Mouse (Mus musculus): ENCODE results near the gene Vegfa.

Vegfa gene

GRCm38 (mm10) chr17:46025927-46026668 is 6.1 kb downstream of the Vegfa start:
- DNase-seq (ENCODE audit: low read depth, low spot score) = no peak

GRCm38 (mm10) chr17:46025207-46025606 is 7.0 kb downstream of the Vegfa start:
- no peak for DNase-seq (ENCODE audit: low read depth, low spot score)

- no peak for DNase-seq (ENCODE audit: low read depth, low spot score)
Measured at GRCm38 (mm10) chr17:46024192-46024591, 8.0 kb downstream of the Vegfa start.

DNA sequence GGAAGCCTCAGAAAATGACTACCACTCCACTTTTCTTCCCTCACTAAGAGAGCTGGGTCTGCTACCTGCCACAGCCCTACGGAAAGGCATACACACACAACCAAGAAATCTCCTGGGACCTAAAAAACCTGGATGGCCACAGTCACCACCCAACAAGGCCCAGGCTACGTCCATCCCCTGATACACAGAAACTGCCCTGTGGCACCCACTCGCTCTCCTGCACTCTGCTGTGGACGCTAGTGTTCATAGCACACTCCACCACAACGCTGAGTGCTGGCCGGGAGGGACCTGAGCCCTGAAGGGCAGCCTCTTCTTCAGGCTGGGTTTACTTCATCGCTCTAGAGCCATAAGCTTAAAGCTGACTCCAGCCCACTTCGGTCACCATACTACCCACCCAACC is 8.6 kb downstream of the Vegfa start:
- DNase-seq (ENCODE audit: low read depth, low spot score) = no peak

DNA sequence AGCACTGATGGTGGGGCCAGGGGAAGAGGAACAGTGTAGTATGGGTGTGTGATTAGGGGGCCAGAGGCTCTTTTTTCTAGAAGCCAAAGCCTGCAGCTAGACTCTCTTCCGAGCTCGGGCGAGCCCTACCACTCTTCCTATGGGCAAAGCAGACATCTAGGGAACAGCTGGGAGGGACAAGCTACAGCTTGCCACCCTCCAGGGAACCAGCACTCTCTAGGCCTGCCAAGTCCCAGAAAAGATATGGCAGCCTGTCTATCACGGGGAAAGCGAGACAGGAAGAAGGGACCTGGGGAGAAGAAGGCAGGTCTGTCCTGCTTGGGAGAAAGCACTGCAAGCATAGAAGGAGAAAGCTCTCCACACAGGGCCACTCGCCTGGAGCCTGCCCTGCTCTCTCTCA is 9.2 kb downstream of the Vegfa start:
- no peak for DNase-seq (ENCODE audit: low read depth, low spot score)

DNA sequence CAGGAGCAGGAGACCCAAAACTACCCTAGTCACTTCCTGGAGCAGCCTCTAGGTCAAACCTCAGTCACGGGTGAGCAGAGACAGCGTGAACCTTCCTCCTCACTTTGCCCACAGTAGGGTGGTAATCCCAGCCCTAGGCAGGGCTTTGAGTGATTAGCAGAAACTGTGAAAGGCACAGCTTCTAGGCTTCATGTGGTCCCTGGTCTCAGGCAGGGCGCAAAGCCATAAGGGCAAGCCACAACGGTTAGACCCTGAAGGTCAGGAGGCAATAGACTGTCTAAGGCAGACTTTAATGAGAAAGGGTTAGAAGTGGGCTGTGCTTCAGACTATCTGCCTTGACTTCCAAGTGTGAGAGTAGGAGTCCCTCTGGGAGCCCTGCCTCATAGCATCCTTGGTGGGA is 9.7 kb downstream of the Vegfa start:
- no peak for DNase-seq (ENCODE audit: low read depth, low spot score)

GRCm38 (mm10) chr17:46021760-46022159 is 10.4 kb downstream of the Vegfa start:
- no peak for DNase-seq (ENCODE audit: low read depth, low spot score)

GRCm38 (mm10) chr17:46021173-46021572 is 11.0 kb downstream of the Vegfa start:
- DNase-seq (ENCODE audit: low read depth, low spot score) = no peak

DNA sequence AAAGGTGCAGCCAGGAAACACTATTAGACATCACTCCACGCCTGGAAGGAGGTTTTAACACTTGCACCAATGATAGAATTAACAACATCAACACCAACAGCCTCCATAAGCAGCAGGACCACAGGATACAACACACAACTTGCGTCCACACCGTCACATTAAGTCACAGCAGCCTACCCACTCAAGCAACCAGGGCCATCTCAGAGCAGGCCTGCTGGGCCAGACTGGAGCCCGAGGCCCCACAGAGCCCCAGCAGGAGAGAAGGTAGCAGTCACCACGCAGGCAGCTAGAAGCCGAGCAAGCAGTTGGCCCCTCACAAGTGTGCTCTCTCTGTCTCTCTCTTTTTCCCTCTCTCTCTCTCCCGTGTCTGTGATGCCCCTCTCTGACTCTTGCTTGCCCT is 11.6 kb downstream of the Vegfa start:
- no peak for DNase-seq (ENCODE audit: low read depth, low spot score)

GRCm38 (mm10) chr17:46018736-46019004 is 13.5 kb downstream of the Vegfa start:
- DNase-seq (ENCODE audit: low read depth, low spot score) = no peak

DNA sequence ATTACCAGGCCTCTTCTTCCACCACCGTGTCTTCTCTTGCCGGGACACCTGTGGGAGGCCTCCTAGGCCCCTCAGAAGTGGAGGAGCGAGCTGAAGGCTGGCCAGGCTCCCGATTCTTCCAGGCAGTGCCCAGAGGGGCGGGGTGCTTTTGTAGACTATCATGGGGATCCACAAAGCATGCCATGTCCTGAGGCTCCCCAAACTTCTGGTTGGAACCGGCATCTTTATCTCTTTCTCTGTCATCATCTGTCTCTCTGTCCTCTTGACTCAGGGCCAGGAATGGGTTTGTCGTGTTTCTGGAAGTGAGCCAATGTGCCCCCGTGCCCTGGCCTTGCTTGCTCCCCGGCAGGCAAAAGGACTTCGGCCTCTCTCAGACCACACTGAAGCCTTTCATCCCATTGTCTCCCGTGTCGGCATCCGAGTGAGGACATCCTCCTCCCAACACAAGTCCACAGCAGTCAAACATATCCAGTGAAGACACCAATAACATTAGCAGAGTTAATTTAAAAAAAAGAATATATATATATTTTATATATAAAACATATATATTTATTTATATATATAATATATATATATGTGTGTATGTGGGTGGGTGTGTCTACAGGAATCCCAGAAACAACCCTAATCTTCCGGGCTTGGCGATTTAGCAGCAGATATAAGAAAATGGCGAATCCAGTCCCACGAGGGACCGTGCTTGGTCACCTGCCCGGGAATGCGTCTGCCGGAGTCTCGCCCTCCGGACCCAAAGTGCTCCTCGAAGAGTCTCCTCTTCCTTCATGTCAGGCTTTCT is 14.0 kb downstream of the Vegfa start:
- DNase-seq (ENCODE audit: low read depth, low spot score) = no peak

GRCm38 (mm10) chr17:46016617-46017016 is 15.6 kb downstream of the Vegfa start:
- DNase-seq (ENCODE audit: low read depth, low spot score) = no peak

GRCm38 (mm10) chr17:46015967-46016366 is 16.2 kb downstream of the Vegfa start:
- no peak for DNase-seq (ENCODE audit: low read depth, low spot score)

DNA sequence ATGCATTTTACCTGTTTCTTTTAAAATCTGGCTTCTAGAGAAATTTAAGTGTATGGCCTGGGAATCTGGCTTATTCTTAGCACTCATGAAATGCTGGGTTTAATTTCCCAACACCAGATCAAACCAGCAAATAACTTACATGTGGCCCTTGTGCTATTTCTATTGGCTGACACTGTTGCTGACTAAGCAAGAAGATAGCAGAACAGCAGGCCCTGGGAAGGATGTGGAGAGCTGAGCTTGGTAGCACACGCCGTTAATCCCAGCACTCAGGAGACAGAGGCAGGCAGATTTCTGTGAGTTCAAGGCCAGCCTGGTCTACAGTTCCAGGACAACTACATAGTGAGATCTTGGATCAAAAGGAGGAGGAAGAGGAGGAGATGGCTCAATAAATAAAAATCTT is 17.2 kb downstream of the Vegfa start:
- DNase-seq (ENCODE audit: low read depth, low spot score) = no peak

DNA sequence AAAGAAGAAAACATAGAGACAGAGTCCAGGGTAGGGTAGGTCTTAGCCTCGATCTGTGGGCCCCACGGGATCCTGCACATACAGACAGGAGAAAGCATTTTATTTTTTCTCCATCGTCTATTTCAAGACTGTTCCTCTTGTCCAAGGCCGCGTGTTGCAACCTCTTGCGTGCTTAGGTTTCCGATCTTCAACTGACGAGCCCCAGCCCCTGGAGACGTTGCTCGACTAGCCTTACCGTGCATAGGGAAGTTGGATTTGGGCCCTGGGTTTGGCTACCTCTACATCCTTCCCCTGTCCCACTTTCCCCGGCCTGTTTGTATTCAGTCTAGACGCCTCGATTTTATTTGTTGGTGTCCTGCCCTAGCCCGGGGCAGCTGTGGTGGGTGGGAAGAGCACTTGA is 18.6 kb downstream of the Vegfa start:
- DNase-seq (ENCODE audit: low read depth, low spot score) = no peak

DNA sequence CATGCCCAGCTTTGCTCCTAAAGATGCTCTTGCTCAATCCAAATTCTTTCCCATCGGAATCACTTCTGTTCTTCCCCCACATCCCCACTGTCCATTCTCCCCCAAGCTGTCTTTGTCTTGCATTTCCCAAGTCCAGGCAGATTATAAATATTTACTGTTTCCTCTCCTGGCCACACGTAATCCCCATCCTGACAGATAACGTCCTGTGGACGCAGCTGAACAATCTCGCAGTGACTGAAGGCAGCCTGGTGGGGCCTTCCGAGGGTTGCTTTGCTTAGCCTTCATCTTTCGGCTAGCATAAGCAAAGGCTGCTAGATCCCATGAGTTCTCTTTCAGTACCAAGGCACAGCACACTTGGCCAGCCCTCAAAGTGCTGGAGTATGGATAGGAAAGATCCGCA is 20.0 kb downstream of the Vegfa start:
- DNase-seq (ENCODE audit: low read depth, low spot score) = no peak

- no peak for DNase-seq (ENCODE audit: low read depth, low spot score)
Measured at GRCm38 (mm10) chr17:46010462-46010861, 21.7 kb downstream of the Vegfa start.

GRCm38 (mm10) chr17:46009182-46009581 is 23.0 kb downstream of the Vegfa start:
- DNase-seq (ENCODE audit: low read depth, low spot score) = no peak

- DNase-seq (ENCODE audit: low read depth, low spot score) = no peak
Measured at GRCm38 (mm10) chr17:46005458-46005857, 26.7 kb downstream of the Vegfa start.

GRCm38 (mm10) chr17:46004482-46004881 is 27.7 kb downstream of the Vegfa start:
- no peak for DNase-seq (ENCODE audit: low read depth, low spot score)

DNA sequence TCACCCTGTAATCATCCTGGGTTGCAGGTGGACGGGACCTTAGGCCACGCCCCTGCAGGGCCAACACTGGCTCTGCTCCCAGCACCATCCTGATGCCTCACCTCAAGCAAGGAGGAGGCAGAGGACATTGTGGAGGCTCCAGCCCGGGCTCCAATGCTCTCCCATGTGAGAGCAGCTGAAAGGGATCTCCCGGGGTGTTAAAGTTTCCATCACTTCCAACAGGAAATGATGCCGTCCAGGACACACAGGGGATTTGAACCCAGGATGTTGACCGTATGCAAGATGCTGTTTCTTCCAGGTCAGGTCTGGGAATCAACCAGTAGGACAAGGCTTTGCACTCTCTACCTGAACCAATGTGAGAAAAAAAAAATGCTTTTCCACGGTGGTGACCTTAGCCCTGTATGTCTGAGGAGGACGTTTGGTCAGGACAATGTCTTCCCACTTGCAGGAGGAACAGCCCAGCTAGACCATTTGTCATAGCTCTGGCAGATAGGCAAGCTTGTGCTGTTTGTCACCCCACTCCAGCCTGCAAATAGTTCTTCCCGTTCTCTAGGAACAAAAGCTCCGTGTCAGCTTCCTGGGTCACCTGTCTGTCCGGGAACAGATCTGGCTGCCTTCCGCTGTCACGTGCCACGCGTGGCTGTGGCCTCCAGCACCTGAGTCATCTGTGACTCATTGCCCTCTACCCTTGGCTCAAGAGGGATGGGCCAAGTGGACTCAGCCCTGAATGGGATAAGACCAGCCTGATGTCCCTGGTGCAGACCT is 28.3 kb downstream of the Vegfa start:
- no peak for DNase-seq (ENCODE audit: low read depth, low spot score)

DNA sequence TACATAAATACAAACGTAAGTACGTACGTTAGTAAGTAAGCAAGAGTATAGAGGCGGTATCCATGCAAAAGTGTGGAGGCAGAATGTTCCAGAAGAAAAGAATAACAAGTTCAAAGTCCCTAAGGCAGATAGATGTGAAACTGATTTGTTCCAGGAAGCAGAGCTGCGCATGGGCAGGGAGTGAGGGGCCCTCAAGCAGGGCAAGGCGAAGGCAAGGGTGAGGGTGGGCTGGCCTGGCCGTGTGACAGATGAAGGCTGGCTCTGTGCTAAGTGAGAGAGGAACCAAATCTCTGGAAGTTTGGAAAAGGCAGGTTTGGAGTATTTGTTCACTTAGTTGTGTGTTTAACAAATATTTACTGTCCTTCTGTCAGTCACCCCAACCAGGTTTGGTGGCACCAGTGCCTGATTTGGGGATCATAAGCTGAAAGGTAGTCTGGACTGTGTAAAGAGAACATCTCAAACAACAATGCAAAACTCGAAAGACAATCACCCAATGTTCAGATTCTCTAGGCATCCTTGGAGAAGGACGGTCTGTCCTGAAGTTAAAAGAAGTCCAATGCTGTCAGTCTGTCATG is 32.7 kb downstream of the Vegfa start:
- DNase-seq (ENCODE audit: low read depth, low spot score) = no peak

Data from telencephalon, adult 2 months (tissue).